Comparison of ENCODE assay signal across 20 mouse cellular contexts in genomic region chr5:134576517-134577220, GRCm38 (mm10). TPM values are rescaled to one million over a fixed set of nuclear protein-coding genes. Genes with fewer than 3 reads are reported as not detected.
DNase-seq lines count a peak whose midpoint lies in the region; ATAC-seq and TF ChIP-seq lines count a peak whose summit lies in the region.
"Had no signal": no experiment of that assay in that cellular context is flagged by ENCODE, and none has a peak within 500 bp of the region (broad histone marks: within the 10 kb centered on the region; RNA-seq: fewer than 3 reads in every experiment).

No protein-coding gene starts in this region.

- no peak for TF ChIP-seq EP300 in CH12.LX (IDR thresholded peaks at IDR 0.05; ENCODE audit: low read length)

- DNase-seq in liver (peak; percentile 42), CH12.LX (ENCODE audit: extremely low read depth) (no peak)
- DNase-seq in lung, postnatal 4 days = no peak
- DNase-seq: cerebellum, postnatal 36 days; gastrocnemius, postnatal 25 days; lung, adult 2 months; thymus, postnatal 36 days had no signal

- dilution Hi-C loops in CH12.LX (cut with MboI; ENCODE audit: extremely low pct_ligation_motif_present, extremely low pct_unique_long_range_greater_than_20kb, low sequenced_read_pairs) = no loop called here

- no peaks in the 10 kb centered on the region for H3K9me3 ChIP-seq in intestine, postnatal 0 days (ENCODE audit: control insufficient read depth)
- no peaks in the 10 kb centered on the region for H3K9me3 ChIP-seq in intestine, embryonic 15.5 days
- H3K9me3 ChIP-seq in liver, embryonic 12.5 days (replicated peaks) = no peaks in the 10 kb centered on the region
- no peaks in the 10 kb centered on the region for H3K9me3 ChIP-seq in CH12.LX (replicated peaks; ENCODE audit: low read length)
- H3K9me3 ChIP-seq in forebrain, embryonic 12.5 days = no peaks in the 10 kb centered on the region
- H3K9me3 ChIP-seq: forebrain, embryonic 10.5 days; limb, embryonic 12.5 days; neural tube, embryonic 15.5 days had no signal

- in situ Hi-C loops in CH12.LX (cut with MboI; ENCODE audit: low pct_ligation_motif_present, low pct_unique_long_range_greater_than_20kb, low sequenced_read_pairs) = no loop called here

- no peaks in the 10 kb centered on the region for H3K4me1 ChIP-seq in intestine, postnatal 0 days (replicated peaks; ENCODE audit: control insufficient read depth, insufficient read depth, low read length)
- peaks cover 4% of the 10 kb centered on the region; the same call in 1 of the 2 replicates for H3K4me1 ChIP-seq in intestine, embryonic 15.5 days (replicated peaks)
- H3K4me1 ChIP-seq in liver, embryonic 12.5 days = peaks cover 34% of the 10 kb centered on the region
- peaks cover 2 to 48% of the 10 kb centered on the region in 2 experiments; a peak in 3 of 4 replicates for H3K4me1 ChIP-seq in CH12.LX (ENCODE audit: control insufficient read depth in 1 of 2, insufficient read depth in 2 of 2)
- peaks cover 10% of the 10 kb centered on the region for H3K4me1 ChIP-seq in forebrain, embryonic 12.5 days

- no peak for ATAC-seq in intestine, postnatal 0 days
- no peak for ATAC-seq in intestine, embryonic 15.5 days
- ATAC-seq in liver, embryonic 12.5 days = no peak
- peak; percentile 61; the same call in 1 of the 2 replicates for ATAC-seq in erythroid progenitor cell, adult 5-6 weeks (replicated peaks; ENCODE audit: low FRiP score, poor library complexity, severe bottlenecking)
- no peak for ATAC-seq in forebrain, embryonic 12.5 days (ENCODE audit: low FRiP score)
- ATAC-seq: hindbrain, embryonic 16.5 days had no signal

- H3K27me3 ChIP-seq in intestine, postnatal 0 days (replicated peaks; ENCODE audit: control insufficient read depth, insufficient read depth, low read length) = no peaks in the 10 kb centered on the region
- H3K27me3 ChIP-seq in intestine, embryonic 15.5 days (replicated peaks) = no peaks in the 10 kb centered on the region
- H3K27me3 ChIP-seq in liver, embryonic 12.5 days (replicated peaks) = no peaks in the 10 kb centered on the region
- no peaks in the 10 kb centered on the region for H3K27me3 ChIP-seq in CH12.LX (replicated peaks)
- H3K27me3 ChIP-seq in forebrain, embryonic 12.5 days = peaks cover 10% of the 10 kb centered on the region
- H3K27me3 ChIP-seq: limb, embryonic 12.5 days; neural tube, embryonic 15.5 days had no signal

- H3K36me3 ChIP-seq in intestine, postnatal 0 days (ENCODE audit: control insufficient read depth, insufficient read depth) = no peaks in the 10 kb centered on the region
- H3K36me3 ChIP-seq in intestine, embryonic 15.5 days = no peaks in the 10 kb centered on the region
- no peaks in the 10 kb centered on the region for H3K36me3 ChIP-seq in liver, embryonic 12.5 days
- H3K36me3 ChIP-seq in CH12.LX (replicated peaks in 1 of 2; ENCODE audit: control insufficient read depth in 1 of 2, insufficient read depth in 1 of 2, low read length in 1 of 2) = no peaks in the 10 kb centered on the region
- H3K36me3 ChIP-seq in forebrain, embryonic 12.5 days (replicated peaks) = no peaks in the 10 kb centered on the region
- H3K36me3 ChIP-seq: forebrain, embryonic 10.5 days; limb, embryonic 12.5 days; neural tube, embryonic 15.5 days had no signal

- no peak overlapping the region for H3K4me3 ChIP-seq in intestine, postnatal 0 days (ENCODE audit: low read depth, low read length)
- H3K4me3 ChIP-seq in intestine, embryonic 15.5 days (replicated peaks) = no peak overlapping the region
- H3K4me3 ChIP-seq in liver, embryonic 12.5 days = no peak overlapping the region
- no peak overlapping the region for H3K4me3 ChIP-seq in CH12.LX (replicated peaks in 1 of 3; ENCODE audit: low read depth in 2 of 3, low read length in 2 of 3, poor library complexity in 1 of 3)
- H3K4me3 ChIP-seq in forebrain, embryonic 12.5 days (replicated peaks) = no peak overlapping the region
- H3K4me3 ChIP-seq: forebrain, embryonic 10.5 days; limb, embryonic 12.5 days; neural tube, embryonic 15.5 days had no signal

- H3K4me2 ChIP-seq in intestine, postnatal 0 days (replicated peaks; ENCODE audit: low read depth) = no peak overlapping the region
- H3K4me2 ChIP-seq in intestine, embryonic 15.5 days (replicated peaks) = no peak overlapping the region
- no peak overlapping the region for H3K4me2 ChIP-seq in liver, embryonic 12.5 days
- no peak overlapping the region for H3K4me2 ChIP-seq in CH12.LX (ENCODE audit: insufficient read depth, low read depth, poor library complexity, severe bottlenecking)
- H3K4me2 ChIP-seq in forebrain, embryonic 12.5 days = no peak overlapping the region
- H3K4me2 ChIP-seq: heart, embryonic 11.5 days; limb, embryonic 12.5 days; neural tube, embryonic 15.5 days had no signal

- no peak overlapping the region for H3K9ac ChIP-seq in intestine, postnatal 0 days (ENCODE audit: low read depth, low read length)
- no peak overlapping the region for H3K9ac ChIP-seq in intestine, embryonic 15.5 days
- no peak overlapping the region for H3K9ac ChIP-seq in liver, embryonic 12.5 days
- H3K9ac ChIP-seq in CH12.LX (ENCODE audit: insufficient read depth, low read depth) = no peak overlapping the region
- H3K9ac ChIP-seq in forebrain, embryonic 12.5 days = no peak overlapping the region
- H3K9ac ChIP-seq: limb, embryonic 12.5 days; neural tube, embryonic 15.5 days had no signal

- no peaks in the 10 kb centered on the region for H3K79me2 ChIP-seq in CH12.LX (replicated peaks; ENCODE audit: control insufficient read depth, extremely low read depth, insufficient read depth, poor library complexity, severe bottlenecking)

- no peak overlapping the region for H3K27ac ChIP-seq in intestine, postnatal 0 days (ENCODE audit: low read depth, low read length)
- no peak overlapping the region for H3K27ac ChIP-seq in intestine, embryonic 15.5 days
- H3K27ac ChIP-seq in liver, embryonic 12.5 days = no peak overlapping the region
- no peak overlapping the region for H3K27ac ChIP-seq in CH12.LX (ENCODE audit: insufficient read depth, low read depth)
- no peak overlapping the region for H3K27ac ChIP-seq in forebrain, embryonic 12.5 days
- H3K27ac ChIP-seq: forebrain, embryonic 10.5 days; limb, embryonic 12.5 days; neural tube, embryonic 15.5 days had no signal

- peak; percentile 30 for TF ChIP-seq RAD21 in CH12.LX (IDR thresholded peaks at IDR 0.05; ENCODE audit: low read depth, low read length)

- WGBS in intestine, postnatal 0 days = 66% methylated on average over 14 of the region's 14 CpGs
- 72% methylated on average over 14 of the region's 14 CpGs for WGBS in intestine, embryonic 15.5 days
- WGBS in liver, embryonic 12.5 days (ENCODE audit: insufficient replicate concordance) = 67% methylated on average over 14 of the region's 14 CpGs
- WGBS in forebrain, embryonic 12.5 days = 77% methylated on average over 14 of the region's 14 CpGs

- peak; percentile 45 for TF ChIP-seq CTCF in intestine, postnatal 0 days (IDR thresholded peaks at IDR 0.05; ENCODE audit: low read depth)
- TF ChIP-seq CTCF in CH12.LX (conservative IDR thresholded peaks at IDR 0.05 in 1 of 2, IDR thresholded peaks at IDR 0.05 in 1 of 2; ENCODE audit: low read depth in 2 of 2, low read length in 2 of 2) = peak in 1 of 2 experiments; percentile 46; a peak in 2 of 4 replicates

- no peak for TF ChIP-seq POLR2A in CH12.LX (IDR thresholded peaks at IDR 0.05; ENCODE audit: low read depth, low read length)

RNA-seq across cellular contexts. Expression of gene Rfc2, which starts 4.5 kb away (rescaled TPM):
- polyA plus RNA-seq in intestine, postnatal 0 days (2015; fragmentation: Nextera tagmentation; extraction: Ambion mirVana) = 88.6 and 93.2 TPM in 2 replicates
- polyA plus RNA-seq in intestine, embryonic 15.5 days (2015; fragmentation: Nextera tagmentation; extraction: Ambion mirVana) = 245 and 247 TPM in 2 replicates
- polyA plus RNA-seq in liver, embryonic 12.5 days (2016; fragmentation: Nextera tagmentation; extraction: Ambion mirVana) = 259 and 263 TPM in 2 replicates
- total RNA-seq in CH12.LX (2012; rRNA removed) = 223 and 237 TPM in 2 replicates
- total RNA-seq in CH12.LX (2014; rRNA removed) = 219 and 222 TPM in 2 replicates
- 267 and 283 TPM in 2 replicates for polyA plus RNA-seq in CH12.LX (2012; ENCODE audit: insufficient read length, low read depth)
- 83.4 and 101 TPM in 2 replicates for total RNA-seq in erythroid progenitor cell, adult 5-6 weeks (2015; ENCODE audit: low replicate concordance)
- 51.7 and 56.7 TPM in 2 replicates for total RNA-seq in erythroid progenitor cell, adult 5-6 weeks (2017; ENCODE audit: low replicate concordance)
- polyA plus RNA-seq in forebrain, embryonic 12.5 days (2016; fragmentation: Nextera tagmentation; extraction: Ambion mirVana) = 305 and 325 TPM in 2 replicates

RNA-seq across cellular contexts. Expression of gene Syna, which starts 16.7 kb away (rescaled TPM):
- 0.13 and 0.25 TPM in 2 replicates for polyA plus RNA-seq in intestine, postnatal 0 days (2015; fragmentation: Nextera tagmentation; extraction: Ambion mirVana)
- 0.06 and 0.10 TPM in 2 replicates for polyA plus RNA-seq in intestine, embryonic 15.5 days (2015; fragmentation: Nextera tagmentation; extraction: Ambion mirVana)
- polyA plus RNA-seq in liver, embryonic 12.5 days (2016; fragmentation: Nextera tagmentation; extraction: Ambion mirVana) = not detected in 2 replicates
- total RNA-seq in CH12.LX (2012; rRNA removed) (0.08 and 0.13 TPM in 2 replicates), CH12.LX (2014; rRNA removed) (0.13 TPM in 1 of 2 replicates, not detected in the other)
- 2.3 and 4.0 TPM in 2 replicates for polyA plus RNA-seq in CH12.LX (2012; ENCODE audit: insufficient read length, low read depth)
- not detected in 2 replicates for total RNA-seq in erythroid progenitor cell, adult 5-6 weeks (2015; ENCODE audit: low replicate concordance)
- total RNA-seq in erythroid progenitor cell, adult 5-6 weeks (2017; ENCODE audit: low replicate concordance) = not detected in 2 replicates
- 0.14 and 0.27 TPM in 2 replicates for polyA plus RNA-seq in forebrain, embryonic 12.5 days (2016; fragmentation: Nextera tagmentation; extraction: Ambion mirVana)
- total RNA-seq: gastrocnemius, postnatal 25 days; heart, postnatal 25 days; megakaryocyte, adult 5-6 weeks had no signal
- polyA plus RNA-seq: embryonic facial prominence, embryonic 11.5 days; forebrain, embryonic 10.5 days; heart, embryonic 11.5 days; limb, embryonic 12.5 days had no signal

RNA-seq across cellular contexts. Expression of gene Clip2, which starts 24.4 kb away (rescaled TPM):
- 2.6 and 3.1 TPM in 2 replicates for polyA plus RNA-seq in intestine, postnatal 0 days (2015; fragmentation: Nextera tagmentation; extraction: Ambion mirVana)
- polyA plus RNA-seq in intestine, embryonic 15.5 days (2015; fragmentation: Nextera tagmentation; extraction: Ambion mirVana) = 3.6 and 3.9 TPM in 2 replicates
- 0.94 and 1.0 TPM in 2 replicates for polyA plus RNA-seq in liver, embryonic 12.5 days (2016; fragmentation: Nextera tagmentation; extraction: Ambion mirVana)
- total RNA-seq in CH12.LX (2012; rRNA removed) (6.5 and 8.7 TPM in 2 replicates), CH12.LX (2014; rRNA removed) (4.7 and 5.4 TPM in 2 replicates)
- 15.7 and 16.7 TPM in 2 replicates for polyA plus RNA-seq in CH12.LX (2012; ENCODE audit: insufficient read length, low read depth)
- 0.84 TPM in 1 of 2 replicates, not detected in the other for total RNA-seq in erythroid progenitor cell, adult 5-6 weeks (2015; ENCODE audit: low replicate concordance)
- 0.68 and 0.77 TPM in 2 replicates for total RNA-seq in erythroid progenitor cell, adult 5-6 weeks (2017; ENCODE audit: low replicate concordance)
- 9.8 and 11.1 TPM in 2 replicates for polyA plus RNA-seq in forebrain, embryonic 12.5 days (2016; fragmentation: Nextera tagmentation; extraction: Ambion mirVana)

RNA-seq across cellular contexts. Expression of gene Lat2, which starts 38.2 kb away (rescaled TPM):
- polyA plus RNA-seq in intestine, postnatal 0 days (2015; fragmentation: Nextera tagmentation; extraction: Ambion mirVana) = 1.3 and 1.4 TPM in 2 replicates
- 2.0 and 2.8 TPM in 2 replicates for polyA plus RNA-seq in intestine, embryonic 15.5 days (2015; fragmentation: Nextera tagmentation; extraction: Ambion mirVana)
- polyA plus RNA-seq in liver, embryonic 12.5 days (2016; fragmentation: Nextera tagmentation; extraction: Ambion mirVana) = 1.7 and 1.8 TPM in 2 replicates
- total RNA-seq in CH12.LX (2012; rRNA removed) (89.7 and 100 TPM in 2 replicates), CH12.LX (2014; rRNA removed) (121 and 130 TPM in 2 replicates)
- polyA plus RNA-seq in CH12.LX (2012; ENCODE audit: insufficient read length, low read depth) = 108 and 112 TPM in 2 replicates
- total RNA-seq in erythroid progenitor cell, adult 5-6 weeks (2015; ENCODE audit: low replicate concordance) = 4.2 and 9.4 TPM in 2 replicates
- total RNA-seq in erythroid progenitor cell, adult 5-6 weeks (2017; ENCODE audit: low replicate concordance) = 4.0 and 14.3 TPM in 2 replicates
- 3.2 and 4.8 TPM in 2 replicates for polyA plus RNA-seq in forebrain, embryonic 12.5 days (2016; fragmentation: Nextera tagmentation; extraction: Ambion mirVana)
